Mouse (Mus musculus) left cerebral cortex, adult 8-10 months (tissue): ENCODE results near the gene Apobec4. TPM values are rescaled to one million over a fixed set of nuclear protein-coding genes. Genes with fewer than 3 reads are reported as not detected.
A peak's percentile ranks its signal among the peaks of the same experiment; 100 is the strongest.

Source experiments
- DNase-seq, 2 experiments: peaks; one replicate each; pipeline ENCODE4 v3.0.0; 2022; ENCODE audit warnings: low spot score in 2 of 2
- total RNA-seq, 4 experiments: library from RNA; stranded (reverse); gene quantifications; 2 replicates each; pipeline ENCODE4 v1.2.4; 2022

Gene Apobec4
- not detected for total RNA-seq

DNA sequence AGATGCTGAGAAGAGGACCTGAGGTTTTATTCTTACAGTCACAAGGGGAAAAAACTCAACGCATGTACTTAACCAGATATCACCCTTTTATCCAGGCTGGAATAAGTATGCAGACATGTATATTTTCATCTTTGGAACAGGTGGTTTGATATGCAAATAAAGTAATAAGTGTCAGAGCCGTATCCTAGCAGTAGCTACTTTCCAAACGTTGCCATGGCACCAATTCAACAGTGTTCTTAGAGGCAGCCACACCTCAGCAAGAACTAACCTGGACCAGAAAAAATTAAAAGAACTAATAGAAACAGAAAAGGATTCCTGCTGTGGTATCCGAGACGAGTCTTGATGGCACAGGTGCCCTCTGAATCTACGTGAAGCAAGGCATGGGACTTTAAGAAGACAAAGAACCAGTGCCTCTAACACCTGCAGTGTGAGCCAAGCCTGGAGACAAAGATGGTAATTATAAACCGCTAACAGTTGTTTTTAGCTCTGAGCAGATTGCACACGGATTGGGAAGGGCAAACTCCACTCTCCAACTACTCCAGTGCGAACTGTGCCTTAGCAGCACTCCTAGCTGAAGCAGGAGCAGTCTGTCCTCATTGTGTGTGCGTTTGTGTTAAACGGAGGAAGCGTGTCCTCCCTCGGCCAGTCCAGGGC is at the start of gene Apobec4:
Gene Apobec4, plus strand, starts transcription at position 240 of the 654 bp plus-strand sequence.
- peak in 1 of 2 experiments; percentile 67 for DNase-seq

DNA sequence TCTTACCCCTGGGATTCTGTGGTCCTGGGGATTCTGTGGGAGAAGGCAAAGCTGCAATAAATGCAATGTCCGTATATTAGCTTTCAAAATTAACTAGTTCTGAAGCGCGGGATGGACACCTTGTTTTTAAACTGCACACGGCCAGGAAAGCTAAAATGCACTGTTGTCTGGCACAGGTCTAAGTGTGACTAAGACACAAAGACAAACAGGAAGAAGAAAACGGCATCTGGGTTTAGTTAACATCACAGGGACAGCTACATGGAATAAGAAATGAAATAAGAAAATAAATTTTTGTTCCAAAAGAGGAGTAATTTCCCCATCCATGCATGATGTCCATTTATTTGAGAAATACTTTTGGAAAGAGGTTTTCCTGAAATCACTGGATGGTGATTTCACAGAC is 49.3 kb upstream of the Apobec4 start:
- DNase-seq: no peak

DNA sequence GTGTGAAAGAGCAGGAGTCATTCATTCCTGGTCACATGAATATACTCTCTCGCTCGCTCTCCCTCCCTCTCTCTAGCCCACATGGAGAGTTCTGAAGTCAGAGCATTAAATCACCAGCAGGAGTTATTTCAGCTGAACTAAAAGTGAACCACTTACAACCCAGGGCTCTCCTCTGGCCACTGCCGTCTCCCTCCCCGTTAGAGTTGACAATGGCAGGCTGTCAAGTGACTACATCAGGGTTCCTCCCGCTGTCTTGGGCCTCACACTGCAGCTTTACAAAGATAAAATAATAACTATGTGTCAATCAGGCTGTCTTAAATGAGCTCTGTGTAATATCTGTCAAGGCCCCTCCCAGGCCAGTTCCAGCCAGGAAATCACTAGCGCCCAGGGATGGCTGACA is 47.4 kb upstream of the Apobec4 start:
- no peak for DNase-seq

DNA sequence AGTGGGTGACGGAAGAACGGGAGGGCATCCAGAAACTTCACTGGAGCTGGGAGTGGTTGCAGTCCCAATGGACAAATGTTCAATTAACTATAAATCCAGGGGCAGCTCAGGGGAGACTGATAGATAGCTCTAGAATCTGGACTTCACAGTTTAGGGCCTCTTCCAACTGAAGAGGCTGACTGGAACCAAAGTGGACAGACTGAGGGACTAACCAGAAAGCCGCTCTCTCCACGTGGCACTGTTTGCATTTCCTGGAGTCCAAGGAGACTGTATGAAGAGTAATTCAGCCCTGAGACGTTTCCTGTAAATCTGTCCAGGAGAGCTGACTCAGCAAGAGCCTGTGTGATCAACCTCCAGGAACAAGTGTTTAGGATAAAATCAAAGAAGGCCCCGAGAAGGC is 46.4 kb upstream of the Apobec4 start:
- DNase-seq: no peak

DNA sequence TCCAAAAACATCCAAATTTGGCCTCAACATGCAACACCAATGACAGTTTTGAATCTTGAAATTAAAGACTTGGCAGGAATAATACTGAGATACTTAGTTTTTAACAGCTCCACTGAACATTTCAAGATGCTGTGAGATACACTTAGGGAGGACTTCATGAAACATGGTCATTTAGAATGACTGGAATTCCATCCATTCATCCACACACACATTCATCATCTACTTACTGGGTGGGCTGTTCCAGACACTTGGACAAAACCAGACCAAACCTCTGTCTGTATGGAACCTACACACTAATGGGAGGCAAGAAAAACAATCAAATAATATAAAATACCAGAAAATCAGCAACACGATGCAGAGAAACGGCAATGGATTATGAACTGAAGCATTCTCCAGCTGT is 42.8 kb upstream of the Apobec4 start:
- DNase-seq: no peak

DNA sequence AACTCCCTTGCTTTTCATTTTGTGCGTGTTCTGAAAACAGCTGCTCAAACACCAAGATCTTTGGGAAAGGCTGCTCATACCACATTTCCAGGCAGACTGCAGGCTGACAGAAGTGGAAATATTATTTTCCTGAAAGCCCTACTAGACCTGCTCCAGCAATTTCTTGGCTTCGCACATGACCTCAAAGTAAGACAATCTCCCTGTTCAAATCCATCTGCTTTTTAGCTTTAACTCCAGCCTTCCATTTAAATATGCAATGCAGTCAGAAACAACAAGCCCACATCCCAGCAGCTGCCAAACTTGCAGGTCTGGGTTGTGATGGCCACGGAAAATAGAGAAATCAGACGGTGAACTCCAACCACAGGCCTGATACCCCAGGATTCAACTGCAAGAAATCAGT is 39.3 kb upstream of the Apobec4 start:
- DNase-seq: no peak

DNA sequence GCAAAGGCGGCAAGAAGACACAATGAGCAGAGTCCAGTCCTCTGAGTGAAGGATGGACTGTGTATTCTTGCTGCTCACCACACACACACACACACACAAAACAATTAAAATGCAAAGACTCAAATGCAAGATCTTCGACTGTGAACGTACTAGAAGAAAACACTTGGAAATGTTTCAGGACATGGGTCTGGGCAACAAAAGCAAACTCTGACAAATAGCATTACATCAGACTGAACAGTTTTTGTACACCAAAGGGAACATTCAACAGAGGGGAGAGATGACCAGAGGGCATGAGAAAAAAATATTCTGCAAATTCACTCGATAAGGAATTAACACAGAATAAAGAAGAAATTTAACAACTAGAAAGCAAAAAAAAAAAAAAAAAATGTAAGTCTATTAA is 36.4 kb upstream of the Apobec4 start:
- no peak for DNase-seq

DNA sequence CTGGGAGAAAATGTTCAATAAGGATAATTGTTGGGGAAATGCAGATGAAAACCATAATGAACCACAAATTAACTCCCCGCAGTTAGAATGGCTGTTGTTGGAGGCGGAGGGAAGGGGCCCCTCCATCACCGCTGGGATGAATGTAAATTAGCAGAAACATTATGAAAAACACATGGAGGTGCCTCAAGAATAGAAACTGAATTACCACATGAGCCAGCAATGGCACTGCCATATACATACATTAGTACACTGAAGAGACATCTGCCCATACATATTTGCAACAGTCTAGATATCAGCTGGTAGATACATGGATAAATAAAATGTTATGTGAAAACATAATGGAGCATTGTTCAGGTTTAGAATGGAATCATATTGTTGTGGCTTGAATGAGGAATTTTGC is 35.9 kb upstream of the Apobec4 start:
- DNase-seq: no peak

DNA sequence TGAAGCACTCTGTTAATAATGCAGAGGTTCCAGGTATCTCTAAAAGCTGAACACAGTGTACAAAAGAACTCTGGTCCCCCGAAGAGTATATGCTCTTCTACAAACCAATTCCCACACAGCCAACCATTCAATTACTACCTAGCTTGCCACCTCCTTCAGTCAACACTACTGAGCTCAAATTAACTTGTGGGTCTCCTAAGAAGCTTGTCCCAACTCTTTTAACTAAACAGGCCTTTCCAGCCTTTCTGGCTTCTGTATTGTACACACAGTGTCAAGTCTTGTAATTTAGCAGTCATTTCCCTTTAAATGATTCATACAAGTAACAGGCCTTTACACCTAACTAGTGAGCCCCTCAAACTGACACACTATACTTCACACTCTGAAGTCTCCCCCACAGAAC is 33.0 kb upstream of the Apobec4 start:
- no peak for DNase-seq

DNA sequence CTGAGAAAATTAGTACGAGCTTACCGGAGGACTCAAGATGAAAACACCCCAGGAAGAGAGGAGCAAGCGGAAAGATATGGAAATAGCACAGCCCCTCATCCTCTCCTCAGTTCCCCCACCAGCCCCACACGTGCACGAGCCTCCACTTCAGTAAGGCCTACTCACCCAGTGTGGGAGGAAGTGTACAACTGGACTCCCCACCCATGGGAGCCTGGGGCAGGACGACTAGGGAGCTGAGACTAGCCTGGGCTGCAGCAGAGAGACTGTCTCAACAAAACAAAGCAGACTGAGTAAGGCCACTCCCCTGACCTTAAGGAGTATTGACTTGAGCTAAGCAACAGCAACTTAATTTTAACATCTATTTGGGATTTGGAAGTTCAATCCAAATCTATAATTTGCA is 32.2 kb upstream of the Apobec4 start:
- DNase-seq: no peak

DNA sequence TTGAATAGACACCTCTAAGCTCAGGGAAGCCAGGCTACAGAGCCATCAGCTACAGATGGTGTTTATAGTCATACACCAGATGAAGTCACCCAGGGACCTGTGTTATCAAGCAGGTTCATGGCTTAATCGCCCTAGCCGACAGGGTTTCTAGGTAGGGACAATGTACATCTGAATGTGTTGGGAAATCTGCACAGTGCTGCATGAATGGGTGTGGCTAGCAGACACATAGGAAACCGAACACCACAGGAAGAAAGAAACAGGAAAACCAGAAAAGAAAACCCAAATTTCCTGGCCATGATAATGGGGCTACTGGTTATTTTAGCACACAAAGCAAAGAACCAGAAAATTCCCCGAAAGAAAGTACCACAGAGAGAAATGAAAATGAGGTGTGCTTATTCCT is 29.4 kb upstream of the Apobec4 start:
- no peak for DNase-seq

DNA sequence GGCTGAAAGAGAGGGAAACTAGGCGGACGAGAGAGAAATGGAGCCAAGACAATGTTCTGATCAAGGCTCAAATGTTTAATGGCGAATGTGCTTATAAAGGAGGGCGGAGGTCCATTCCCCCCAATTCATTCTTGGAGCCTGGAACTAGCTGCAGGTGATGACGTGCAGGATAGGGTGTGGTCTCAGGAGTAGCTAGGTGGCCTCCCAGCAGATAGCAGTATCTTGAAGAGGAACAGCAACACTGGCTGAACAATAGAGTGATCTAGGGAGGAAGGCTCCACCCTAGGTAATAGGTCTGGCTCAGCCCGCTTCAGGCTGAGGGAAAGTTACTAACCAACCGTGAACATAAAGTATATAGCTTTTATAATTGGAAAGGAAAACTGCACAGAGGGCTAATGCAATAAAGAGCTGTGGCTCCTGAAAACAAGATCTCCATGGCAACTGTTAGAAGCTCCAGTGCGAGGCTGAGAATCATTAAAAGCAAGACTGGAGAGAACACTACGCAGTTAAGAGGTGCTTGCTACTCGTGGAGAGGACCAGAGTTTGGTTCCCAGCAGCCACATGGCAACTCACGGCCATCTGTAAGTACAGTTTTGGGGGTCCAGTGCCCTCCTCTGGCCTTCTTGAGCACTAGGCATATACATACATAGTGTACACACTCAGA is 28.7 kb upstream of the Apobec4 start:
- no peak for DNase-seq

DNA sequence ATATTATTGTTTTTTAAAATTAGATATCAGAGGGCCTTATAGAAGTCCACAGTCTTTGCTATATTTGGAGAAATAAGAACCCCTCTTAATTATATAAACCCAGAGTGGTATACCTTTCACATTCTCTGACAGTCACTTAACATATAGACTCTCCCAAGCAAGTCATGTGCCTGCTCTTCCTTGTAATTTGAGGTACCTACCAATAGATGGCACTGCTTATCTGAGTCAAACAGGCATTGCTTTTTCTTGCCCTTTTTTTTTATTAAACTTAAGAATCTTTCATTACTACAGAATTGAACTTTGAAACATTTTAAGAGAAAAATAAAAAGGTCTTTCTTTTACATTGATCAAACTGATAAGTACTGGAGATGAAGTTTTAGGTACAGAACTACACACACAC is 26.1 kb upstream of the Apobec4 start:
- no peak for DNase-seq

DNA sequence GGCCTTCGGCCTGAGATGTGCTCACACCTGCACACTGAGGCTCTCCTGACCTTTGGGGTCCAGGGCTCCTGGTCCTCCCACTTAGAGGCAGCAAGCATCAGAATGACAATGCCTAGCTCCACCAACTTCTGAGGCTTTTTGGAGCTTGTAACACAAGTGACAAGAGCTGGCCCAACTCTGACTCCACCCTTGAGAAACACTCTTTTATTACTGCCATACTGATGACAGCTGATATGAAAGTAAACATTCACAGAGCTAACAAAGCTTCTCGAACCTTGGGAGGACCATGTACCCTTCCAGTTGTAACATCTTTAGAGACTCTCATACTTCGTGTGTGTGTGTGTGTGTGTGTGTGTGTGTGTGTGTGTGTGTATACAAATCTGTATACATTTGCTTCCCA is 24.3 kb upstream of the Apobec4 start:
- DNase-seq: no peak

DNA sequence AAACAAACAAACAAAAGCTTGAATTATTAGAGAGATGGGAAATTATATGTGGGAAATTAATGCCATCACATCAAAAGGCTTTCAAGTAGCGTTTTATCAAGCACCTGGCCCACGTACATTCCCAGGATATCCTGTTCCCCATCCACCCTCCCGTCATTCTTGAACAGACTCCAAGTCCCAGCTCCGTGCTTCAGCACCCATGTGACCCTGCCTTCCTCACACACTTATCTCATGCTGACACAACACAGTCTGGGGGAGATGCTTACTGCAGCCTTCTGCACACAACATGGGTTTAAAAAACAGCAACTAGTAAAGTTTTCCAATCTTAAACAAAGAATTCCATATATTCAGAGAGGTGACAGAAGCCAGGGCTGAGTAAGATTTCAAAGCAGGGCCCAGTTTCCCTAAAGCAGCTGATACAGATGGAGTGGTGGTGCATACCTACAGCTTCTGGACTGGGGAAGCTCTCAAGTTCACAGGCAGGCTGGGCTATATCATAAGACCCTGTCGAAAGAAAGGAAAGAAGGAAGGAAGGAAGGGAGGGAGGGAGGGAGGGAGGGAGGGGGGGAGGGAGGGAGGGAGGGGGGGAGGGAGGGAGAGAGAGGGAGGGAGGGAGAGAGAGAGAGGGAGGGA is 22.6 kb upstream of the Apobec4 start:
- no peak for DNase-seq

DNA sequence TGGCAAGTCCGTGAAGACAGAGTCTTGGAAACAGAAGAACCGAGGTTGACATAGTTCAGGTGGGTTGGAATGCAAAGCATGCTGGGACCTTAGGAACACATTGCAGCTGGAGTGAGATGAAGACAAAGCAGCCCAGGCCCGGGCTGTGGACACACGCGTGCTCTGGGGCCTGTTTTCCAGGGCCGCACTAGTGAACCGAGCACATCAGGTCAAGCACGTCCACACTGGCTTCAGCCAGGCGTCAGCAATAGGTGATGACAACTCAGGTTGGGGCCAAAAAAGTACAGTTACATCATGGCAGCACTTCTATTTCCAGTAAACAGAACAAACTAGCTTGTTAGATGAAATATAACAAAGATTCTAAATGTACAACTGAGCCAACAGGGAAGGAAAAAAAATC is 11.6 kb upstream of the Apobec4 start:
- DNase-seq: no peak

DNA sequence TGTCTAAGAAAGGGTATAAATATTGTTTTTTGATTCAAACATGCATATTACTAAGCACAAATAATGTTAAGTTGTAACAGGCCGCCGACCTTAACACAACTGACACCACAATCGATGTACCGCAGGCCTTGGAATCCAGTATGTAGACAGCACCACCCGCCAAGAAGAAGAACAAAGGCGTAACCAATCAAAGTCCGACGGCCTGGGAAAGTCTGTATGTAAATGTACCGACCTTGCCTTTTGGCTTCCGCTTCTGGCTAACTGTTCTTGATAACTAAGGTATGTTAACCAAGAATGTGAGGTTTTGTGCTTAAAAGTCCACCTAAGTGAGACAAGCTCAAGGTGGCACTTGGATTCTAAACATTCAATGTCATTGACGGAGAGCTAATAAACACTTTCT is 11.0 kb upstream of the Apobec4 start:
- DNase-seq: no peak

DNA sequence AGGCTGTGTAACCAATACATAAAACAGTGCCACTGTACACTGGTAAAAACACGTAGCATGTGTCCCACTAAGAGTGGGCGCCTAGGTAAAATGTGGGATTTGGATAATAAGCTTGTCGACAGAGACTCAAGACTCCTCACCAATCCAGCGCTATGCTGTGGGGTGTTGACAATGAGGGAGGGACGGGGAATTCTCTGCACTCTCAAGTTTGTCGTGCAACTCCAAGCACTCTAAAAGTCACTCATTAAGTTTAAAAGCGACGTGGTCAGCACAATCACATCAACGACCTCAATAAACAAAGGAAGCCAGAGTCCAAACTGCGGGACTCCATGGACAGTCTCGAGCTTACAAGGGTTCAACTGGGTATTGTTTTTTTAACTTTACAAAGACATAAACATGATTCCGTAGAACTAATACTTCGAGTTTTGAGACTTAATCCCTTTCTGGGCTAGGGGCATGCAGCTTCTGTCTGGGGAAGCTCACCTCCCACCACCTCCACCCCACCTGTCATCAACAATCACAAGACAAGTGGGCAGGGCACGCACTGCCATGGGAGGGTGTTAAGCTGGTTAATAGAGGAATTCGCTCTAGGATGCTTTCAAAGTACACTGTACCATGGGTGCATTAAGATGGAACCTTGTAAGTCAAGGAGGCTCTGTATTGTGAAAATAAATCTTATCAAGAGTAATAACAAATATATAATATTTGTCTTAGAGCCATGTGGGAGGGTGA is 7.1 kb upstream of the Apobec4 start:
- no peak for DNase-seq

DNA sequence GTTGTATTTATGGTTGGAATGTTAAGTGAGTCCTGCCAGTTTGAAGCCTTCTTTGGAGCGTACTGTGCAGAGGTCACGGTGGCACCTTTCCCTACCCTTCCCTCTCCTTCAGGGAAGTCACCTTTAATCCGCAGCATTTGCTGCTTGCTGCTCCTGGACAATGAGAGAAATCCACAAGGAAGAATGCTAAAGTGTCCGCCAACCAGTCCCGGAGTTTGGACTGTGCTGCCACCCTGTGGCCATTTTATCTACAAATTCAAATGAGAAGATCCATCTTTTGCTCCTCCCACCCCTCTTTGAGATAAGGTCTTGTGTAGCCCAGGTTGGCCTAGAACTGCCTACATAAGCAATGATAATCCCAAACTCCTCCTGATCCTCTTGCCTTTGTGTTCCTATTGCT is 3.9 kb upstream of the Apobec4 start:
- peak; percentile 45 to 67 for DNase-seq

DNA sequence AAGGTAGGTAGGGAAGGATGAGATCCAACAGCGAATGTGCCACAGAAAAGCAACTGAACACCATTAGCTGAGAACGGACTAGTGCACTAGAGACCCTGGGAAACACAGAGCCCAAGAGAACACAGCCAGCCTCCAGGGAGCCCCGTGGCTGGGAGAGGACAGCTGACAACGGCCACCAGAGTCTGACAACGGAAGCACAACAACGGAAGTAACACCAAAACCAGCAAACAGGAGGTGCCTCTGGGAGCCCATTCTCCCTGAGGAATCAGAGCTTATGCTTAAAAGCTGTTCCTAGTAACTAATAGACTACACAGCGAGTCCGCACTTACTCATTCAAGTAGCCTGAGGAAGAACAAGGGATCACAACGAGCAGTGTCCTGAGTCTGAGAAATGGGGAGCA is 1.1 kb upstream of the Apobec4 start:
- no peak for DNase-seq

DNA sequence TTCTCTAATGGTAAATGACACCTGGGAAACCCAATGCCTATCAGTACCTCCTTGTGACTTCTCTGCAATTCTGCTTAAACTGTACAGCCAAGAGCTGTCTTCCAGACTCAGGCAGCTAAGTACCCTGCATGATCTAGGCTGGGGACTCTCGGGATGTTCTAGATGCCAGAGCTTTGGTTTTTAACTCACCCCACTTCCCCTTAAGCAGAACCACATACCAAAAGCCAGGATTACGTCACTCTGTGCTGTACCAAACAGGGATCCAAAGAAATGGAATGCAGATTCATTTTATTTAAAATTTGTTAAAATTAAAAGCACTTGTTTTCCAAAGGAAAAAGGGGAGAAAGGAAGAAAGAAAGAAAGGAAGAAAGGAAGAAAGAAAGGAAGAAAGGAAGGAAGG is 11.4 kb downstream of the Apobec4 start:
- no peak for DNase-seq

DNA sequence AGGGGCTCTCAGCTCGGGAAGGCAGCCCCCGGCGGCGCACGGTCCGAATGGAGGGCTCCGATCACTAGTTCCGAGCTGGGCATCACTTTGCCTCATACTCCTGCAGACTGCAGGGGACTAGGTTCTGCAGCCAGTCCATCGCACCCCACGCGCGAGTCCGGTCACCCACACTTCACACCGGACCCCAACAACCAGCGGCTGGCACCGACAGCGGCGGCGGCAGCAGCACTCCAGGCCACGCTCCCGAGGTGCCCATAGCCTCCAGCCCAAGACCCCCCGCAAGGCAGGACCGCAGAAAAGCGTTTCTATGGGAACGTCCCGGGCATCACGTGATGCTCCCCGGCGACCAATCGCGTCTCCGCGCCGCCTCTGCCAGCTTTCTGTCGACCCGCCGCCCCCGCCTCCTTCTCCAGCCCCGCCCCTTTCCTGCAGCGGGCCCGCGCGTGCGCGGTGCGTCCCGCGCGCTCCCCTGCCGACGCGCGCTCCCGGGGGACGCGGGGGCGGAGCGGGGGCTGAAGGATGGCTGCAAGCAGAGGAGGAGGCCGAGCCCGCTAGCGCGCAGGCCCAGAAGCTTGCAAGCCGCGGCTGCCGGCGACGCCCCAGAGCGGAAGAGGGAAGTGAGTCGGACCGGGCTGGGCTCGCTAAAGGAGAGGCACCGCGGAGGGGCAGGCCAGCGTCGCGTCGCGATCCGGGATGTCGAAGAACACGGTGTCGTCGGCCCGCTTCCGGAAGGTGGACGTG is 15.9 kb downstream of the Apobec4 start, which contains the start of the genes Rgl1 and Arpc5:
Gene Rgl1, minus strand, starts transcription at position 320 of the 741 bp plus-strand sequence.
Gene Arpc5, plus strand, starts transcription at position 511 of the 741 bp plus-strand sequence.
- DNase-seq: peak; percentile 87 to 96
